Mouse (Mus musculus) forebrain, embryonic 10.5 days (tissue): ENCODE results near the gene Izumo2. TPM values are rescaled to one million over a fixed set of nuclear protein-coding genes. Genes with fewer than 3 reads are reported as not detected.

ENCODE experiments used
- DNase-seq: peaks from one replicate; pipeline ENCODE4 v3.0.0-alpha.2; 2017; ENCODE audit warnings: low spot score; ENCODE audit errors: extremely low spot score
- H3K27ac ChIP-seq: fragments of 300-500 bp; sonication (generic); 2 replicates; pipeline ENCODE4 v1.5.1; 2016; ENCODE audit warnings: mild to moderate bottlenecking
- H3K27me3 ChIP-seq: fragments of 300-500 bp; sonication (generic); 2 replicates; pipeline ENCODE4 v1.6.1; 2016; ENCODE audit warnings: mild to moderate bottlenecking; ENCODE audit not compliant: poor library complexity, severe bottlenecking
- H3K36me3 ChIP-seq: fragments of 300-500 bp; sonication (generic); replicated peaks from 2 replicates; pipeline ENCODE4 v1.6.1; 2016; ENCODE audit warnings: mild to moderate bottlenecking, moderate library complexity
- H3K4me1 ChIP-seq: fragments of 300-500 bp; sonication (generic); 2 replicates; pipeline ENCODE4 v1.6.1; 2016
- H3K4me3 ChIP-seq: fragments of 300-500 bp; sonication (generic); 2 replicates; pipeline ENCODE4 v1.5.1; 2016; ENCODE audit warnings: mild to moderate bottlenecking, moderate library complexity
- H3K9me3 ChIP-seq: fragments of 300-500 bp; sonication (generic); 2 replicates; pipeline ENCODE4 v1.6.1; 2016; ENCODE audit warnings: mild to moderate bottlenecking, moderate library complexity
- WGBS: fragments of 180-500 bp; shearing (Covaris S2); methylation state at CpG from one replicate; pipeline ENCODE4 v1.1.7; 2016; 5-methylcytosine and 5-hydroxymethylcytosine counted together
- polyA plus RNA-seq: library from polyadenylated mRNA; unstranded; fragments of >200 nt; fragmentation: Nextera tagmentation; extraction: Ambion mirVana; gene quantifications from 2 replicates; pipeline ENCODE4 v1.2.1, GENCODE M21; 2016

Izumo2 gene
- polyA plus RNA-seq: not detected in 2 replicates

DNA sequence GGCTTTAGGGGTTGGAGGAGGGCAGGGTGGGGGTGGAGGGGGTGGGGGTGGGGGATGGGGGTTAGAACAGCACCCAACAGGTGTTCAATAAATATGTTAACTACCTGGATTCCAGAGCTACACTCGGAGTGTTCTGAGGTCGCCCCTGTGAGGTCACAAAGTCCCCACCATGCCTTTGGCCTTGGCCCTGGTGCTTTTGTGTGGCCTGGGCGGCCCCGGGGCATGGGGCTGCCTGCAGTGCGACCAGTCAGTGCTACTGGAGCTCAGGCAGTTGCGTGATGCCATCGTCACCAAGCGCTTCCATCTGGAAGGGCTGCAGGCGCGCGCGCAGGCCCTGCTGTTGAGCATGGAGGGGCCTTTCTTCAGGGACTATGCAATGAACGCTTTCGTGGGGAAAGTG, at the start of gene Izumo2:
TSS of gene Izumo2 (plus strand) at position 169 of the 400 bp plus-strand sequence.
- no peaks in the 10 kb centered on the region for H3K27me3 ChIP-seq
- WGBS: 72% methylated on average over 14 of the region's 14 CpGs
- no peak for DNase-seq

DNA sequence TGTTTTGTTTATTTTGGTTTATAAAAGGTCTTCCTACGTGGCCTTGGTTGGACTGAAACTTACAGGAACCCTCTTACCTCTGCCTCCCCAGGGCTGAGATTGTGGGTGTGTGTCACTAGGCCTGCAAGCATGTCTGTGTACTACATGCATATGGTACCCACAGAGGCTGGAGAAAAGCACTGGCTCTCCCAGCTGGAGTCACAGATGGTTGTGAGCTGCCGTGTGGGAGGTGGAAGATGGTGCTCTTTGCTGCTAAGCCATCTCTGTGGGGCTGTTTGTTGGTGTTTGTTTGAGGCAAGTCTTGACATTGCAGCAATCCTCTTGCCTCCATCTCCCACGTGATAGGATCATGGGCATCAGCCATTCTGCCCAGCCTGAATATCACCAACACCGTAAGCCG, 47.3 kb upstream of the Izumo2 start:
- 82% methylated on average over 5 of the region's 5 CpGs for WGBS
- Histone ChIP-seq H3K4me1 (peaks cover 9% of the 10 kb centered on the region; the same call in 1 of the 2 replicates), H3K9me3 (peaks cover 2% of the 10 kb centered on the region; the same call in 1 of the 2 replicates), H3K4me3 (no peak overlapping the region), H3K36me3 (no peaks in the 10 kb centered on the region), H3K27me3 (0 out of 2 replicates have a peak, but pooled peaks cover 7% of the 10 kb centered on the region), H3K27ac (no peak overlapping the region)
- DNase-seq: no peak

More for the DNA sequence above, at the start of gene Izumo2:
- H3K36me3 ChIP-seq: no peaks in the 10 kb centered on the region
- no peaks in the 10 kb centered on the region for H3K4me1 ChIP-seq
- H3K9me3 ChIP-seq: peaks cover 2% of the 10 kb centered on the region; the same call in 1 of the 2 replicates
- no peak within 1 kb of the TSS for H3K4me3 ChIP-seq
- no peak within 1 kb of the TSS for H3K27ac ChIP-seq

DNA sequence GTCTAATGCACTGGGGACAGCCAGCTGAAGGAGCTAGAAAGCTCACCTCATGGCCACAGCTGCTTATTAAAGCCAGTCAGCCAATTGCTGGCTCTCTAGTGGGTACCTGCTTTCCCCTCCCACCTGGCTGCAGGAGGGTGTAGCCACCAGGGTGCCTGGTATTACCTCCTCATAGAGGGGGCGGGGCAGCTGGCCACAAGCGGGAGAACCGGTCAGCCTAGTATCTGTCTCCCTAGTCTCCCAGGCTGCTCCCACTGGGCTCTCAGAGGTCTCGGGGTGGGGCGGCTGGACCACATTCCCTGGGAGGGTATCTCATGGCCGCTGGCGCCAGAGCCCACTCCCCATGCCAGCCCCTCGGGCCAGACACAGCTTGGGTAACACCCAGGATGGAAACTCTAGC, 46.4 kb upstream of the Izumo2 start:
- H3K27ac ChIP-seq: peak overlapping the region; percentile 6; the same call in 1 of the 2 replicates
- 14% methylated on average over 8 of the region's 8 CpGs for WGBS
- H3K27me3 ChIP-seq: peaks cover 8% of the 10 kb centered on the region; the same call in 1 of the 2 replicates
- H3K36me3 ChIP-seq: no peaks in the 10 kb centered on the region
- DNase-seq: no peak
- peaks cover 5% of the 10 kb centered on the region; the same call in 1 of the 2 replicates for H3K9me3 ChIP-seq
- no peak overlapping the region for H3K4me3 ChIP-seq
- H3K4me1 ChIP-seq: peaks cover 9% of the 10 kb centered on the region; the same call in 1 of the 2 replicates

DNA sequence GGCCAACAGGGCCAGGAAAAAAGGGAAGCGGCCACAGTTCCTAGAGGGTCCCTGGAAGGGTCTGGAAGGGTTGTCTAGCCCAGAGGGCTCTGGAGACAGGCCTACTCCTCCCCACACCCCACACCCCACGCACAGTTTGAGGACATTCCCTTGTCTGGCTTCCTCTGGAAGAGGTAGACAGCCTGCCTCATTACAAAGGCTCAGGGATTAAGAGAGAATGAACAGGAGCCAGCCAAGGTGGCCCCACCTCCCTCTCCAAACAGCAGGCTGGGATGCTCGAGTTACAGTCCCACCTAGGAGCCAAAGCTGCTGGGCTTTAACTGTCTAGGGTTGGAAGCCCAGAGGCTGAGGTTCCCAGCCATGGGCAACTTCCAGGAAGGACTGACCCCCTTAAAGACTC, 46.0 kb upstream of the Izumo2 start:
- Histone ChIP-seq H3K27me3 (peaks cover 12% of the 10 kb centered on the region), H3K4me3 (no peak overlapping the region), H3K4me1 (peaks cover 9% of the 10 kb centered on the region; the same call in 1 of the 2 replicates), H3K9me3 (peaks cover 5% of the 10 kb centered on the region; the same call in 1 of the 2 replicates), H3K27ac (peak overlapping the region; percentile 6; the same call in 1 of the 2 replicates), H3K36me3 (no peaks in the 10 kb centered on the region)
- WGBS: 6% methylated on average over 3 of the region's 3 CpGs
- DNase-seq: no peak

DNA sequence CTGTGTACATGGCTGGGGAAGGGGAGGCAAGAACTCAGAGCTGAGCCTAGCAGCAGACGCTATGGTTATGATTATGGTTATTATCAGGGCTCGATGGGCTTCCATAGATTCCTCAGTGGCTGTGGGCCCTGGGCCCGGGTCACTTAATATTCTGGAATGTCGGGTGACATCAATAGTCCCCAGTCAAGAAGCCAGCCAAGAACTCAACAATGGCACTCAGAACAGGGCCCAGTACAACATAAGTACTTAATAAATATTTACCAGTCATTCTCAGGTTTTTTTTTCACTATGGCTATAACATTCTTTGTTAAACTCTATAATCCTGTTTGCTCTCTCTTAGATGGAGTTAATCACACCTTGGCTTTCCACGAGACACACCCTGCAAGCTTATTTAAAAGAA, 45.0 kb upstream of the Izumo2 start:
- Histone ChIP-seq H3K27me3 (peaks cover 22% of the 10 kb centered on the region), H3K4me3 (no peak overlapping the region), H3K4me1 (peaks cover 9% of the 10 kb centered on the region; the same call in 1 of the 2 replicates), H3K27ac (no peak overlapping the region), H3K9me3 (peaks cover 5% of the 10 kb centered on the region; the same call in 1 of the 2 replicates), H3K36me3 (no peaks in the 10 kb centered on the region)
- no peak for DNase-seq
- 88% methylated on average over 5 of the region's 5 CpGs for WGBS

DNA sequence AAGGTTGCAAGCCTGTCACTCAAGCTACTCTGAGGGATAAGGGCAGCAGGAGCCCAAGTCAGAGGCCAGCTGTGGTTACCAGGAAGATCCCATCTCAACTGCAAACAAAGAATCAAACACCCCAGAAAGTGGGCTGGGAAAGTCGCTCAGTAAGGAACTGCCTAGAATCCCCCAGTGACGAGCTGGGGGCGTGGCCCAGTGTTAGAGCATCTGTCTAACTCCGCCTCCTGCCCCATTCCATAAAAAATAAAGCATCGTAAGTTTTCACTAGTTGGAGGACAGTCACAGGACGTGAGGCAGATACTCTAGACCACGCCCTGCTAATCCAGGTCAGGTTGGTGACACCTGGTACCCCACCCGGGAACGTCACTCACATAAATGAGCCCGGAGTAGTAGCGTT, 43.8 kb upstream of the Izumo2 start:
- Histone ChIP-seq H3K4me3 (no peak overlapping the region), H3K36me3 (no peaks in the 10 kb centered on the region), H3K4me1 (peaks cover 12% of the 10 kb centered on the region; the same call in 1 of the 2 replicates), H3K27me3 (peaks cover 34% of the 10 kb centered on the region), H3K9me3 (peaks cover 5% of the 10 kb centered on the region; the same call in 1 of the 2 replicates), H3K27ac (no peak overlapping the region)
- DNase-seq: no peak
- 43% methylated on average over 11 of the region's 11 CpGs for WGBS

DNA sequence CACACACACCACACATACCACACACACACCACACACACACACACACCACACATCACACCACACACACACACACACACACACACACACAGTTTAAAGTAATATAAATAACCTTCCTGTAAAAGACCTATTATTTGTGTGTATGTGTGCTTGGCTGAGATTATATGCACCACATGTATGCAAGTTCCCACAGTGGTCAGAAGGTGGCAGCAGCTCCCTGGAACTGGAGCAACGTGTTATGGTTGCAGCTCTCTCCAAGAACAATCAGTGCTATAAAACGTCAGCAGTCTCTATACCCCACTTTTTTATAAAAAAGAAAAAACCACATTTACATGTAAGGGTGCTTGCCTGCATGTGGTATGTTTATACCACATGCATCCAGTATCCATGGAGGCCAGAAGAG, 42.1 kb upstream of the Izumo2 start:
- Histone ChIP-seq H3K9me3 (peaks cover 5% of the 10 kb centered on the region; the same call in 1 of the 2 replicates), H3K4me1 (peaks cover 25% of the 10 kb centered on the region), H3K36me3 (no peaks in the 10 kb centered on the region), H3K4me3 (no peak overlapping the region), H3K27ac (no peak overlapping the region), H3K27me3 (peaks cover 46% of the 10 kb centered on the region)
- WGBS: 77% methylated on average over 2 of the region's 2 CpGs
- no peak for DNase-seq

DNA sequence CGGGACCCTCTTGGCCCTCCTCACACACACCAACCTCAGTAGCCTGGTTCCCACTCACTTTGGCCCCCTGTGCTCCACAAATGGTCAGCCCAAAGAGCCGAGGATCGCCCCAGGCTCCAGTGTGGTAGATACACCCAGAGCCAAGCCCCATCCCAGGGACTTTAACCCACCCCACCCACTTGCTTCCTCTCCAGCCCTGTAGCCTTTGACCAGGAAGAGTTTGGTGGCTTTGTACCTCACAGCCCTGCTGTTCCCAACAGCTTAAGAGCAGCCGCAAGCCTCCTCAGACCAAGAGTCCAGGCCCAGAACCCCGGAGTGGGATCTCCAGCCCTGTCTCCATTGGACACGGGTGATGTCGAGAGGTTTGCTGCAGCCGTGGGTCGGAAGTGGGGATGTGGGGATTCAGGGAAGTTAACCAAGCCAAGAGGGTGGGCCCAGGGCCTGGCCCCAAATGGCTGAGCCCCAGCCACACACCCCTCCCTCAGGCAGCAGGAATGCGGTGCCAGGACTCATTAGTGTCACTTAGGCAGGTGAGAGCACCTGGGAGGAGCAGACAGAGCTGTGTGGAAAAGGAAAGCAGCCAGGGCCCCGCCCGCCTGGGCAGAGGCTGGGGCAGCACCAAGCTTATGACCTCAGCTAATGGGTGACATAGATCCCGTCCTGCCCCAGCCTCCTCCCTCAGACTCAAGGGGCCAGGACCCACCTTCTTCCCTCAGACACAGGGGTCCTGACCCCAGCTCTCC, 40.4 kb upstream of the Izumo2 start:
- H3K4me3 ChIP-seq: no peak overlapping the region
- peaks cover 5% of the 10 kb centered on the region; the same call in 1 of the 2 replicates for H3K9me3 ChIP-seq
- no peak overlapping the region for H3K27ac ChIP-seq
- 65% methylated on average over 13 of the region's 13 CpGs for WGBS
- peaks cover 62% of the 10 kb centered on the region for H3K27me3 ChIP-seq
- no peak for DNase-seq
- H3K36me3 ChIP-seq: no peaks in the 10 kb centered on the region
- peaks cover 27% of the 10 kb centered on the region for H3K4me1 ChIP-seq

DNA sequence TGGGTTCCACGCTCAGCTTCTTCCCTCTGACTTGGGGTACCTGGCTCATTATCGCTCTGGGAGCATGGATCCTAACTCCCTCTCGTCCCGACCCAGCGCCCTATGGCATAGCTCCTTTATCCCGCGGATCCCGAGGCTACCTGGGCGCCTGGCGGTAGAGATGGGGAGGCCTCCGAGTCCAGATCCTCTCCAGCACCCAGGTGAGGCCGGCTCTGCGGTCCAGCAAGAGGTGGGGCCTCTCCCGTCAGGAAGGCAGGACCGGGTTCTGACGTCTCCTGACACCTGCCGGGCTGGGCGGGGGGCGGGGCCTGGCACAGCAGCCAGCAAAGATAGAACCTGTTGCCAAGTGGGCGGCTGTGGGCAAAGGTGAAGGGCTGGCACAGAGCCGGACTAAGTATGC, 39.4 kb upstream of the Izumo2 start:
- peaks cover 5% of the 10 kb centered on the region; the same call in 1 of the 2 replicates for H3K9me3 ChIP-seq
- H3K4me3 ChIP-seq: no peak overlapping the region
- H3K27ac ChIP-seq: no peak overlapping the region
- peaks cover 27% of the 10 kb centered on the region for H3K4me1 ChIP-seq
- no peaks in the 10 kb centered on the region for H3K36me3 ChIP-seq
- H3K27me3 ChIP-seq: peaks cover 66% of the 10 kb centered on the region
- DNase-seq: no peak
- 16% methylated on average over 21 of the region's 21 CpGs for WGBS

DNA sequence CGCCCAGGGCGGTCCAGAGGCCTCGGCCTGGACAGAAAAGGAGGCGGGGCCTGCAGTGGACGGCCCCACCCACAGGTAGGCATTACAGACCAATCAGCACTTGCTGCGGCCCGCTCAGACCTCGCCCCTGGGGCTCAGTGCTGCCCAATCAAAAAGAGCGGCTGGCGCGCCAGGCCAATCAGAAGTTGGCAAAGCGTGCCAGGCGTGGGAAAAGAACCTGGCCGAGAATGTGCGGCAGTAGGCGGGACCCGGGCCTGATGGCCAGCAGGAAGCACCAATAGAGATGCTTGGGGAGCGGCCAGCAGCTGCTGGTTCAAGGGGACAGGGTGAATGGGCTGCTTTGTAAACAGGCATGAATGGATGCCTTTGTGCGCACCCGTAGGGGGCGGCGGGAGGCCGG, 37.7 kb upstream of the Izumo2 start, which contains the start of gene Myh14:
TSS of gene Myh14 (minus strand) at position 41 of the 400 bp plus-strand sequence.
- peak; percentile 93 for DNase-seq
- H3K9me3 ChIP-seq: peaks cover 5% of the 10 kb centered on the region; the same call in 1 of the 2 replicates
- H3K4me3 ChIP-seq: peak within 1 kb of the TSS; percentile 48
- under 1% methylated on average over 23 of the region's 23 CpGs for WGBS
- H3K27ac ChIP-seq: peak within 1 kb of the TSS; percentile 74
- peaks cover 59% of the 10 kb centered on the region for H3K27me3 ChIP-seq
- H3K36me3 ChIP-seq: no peaks in the 10 kb centered on the region
- peaks cover 27% of the 10 kb centered on the region for H3K4me1 ChIP-seq

DNA sequence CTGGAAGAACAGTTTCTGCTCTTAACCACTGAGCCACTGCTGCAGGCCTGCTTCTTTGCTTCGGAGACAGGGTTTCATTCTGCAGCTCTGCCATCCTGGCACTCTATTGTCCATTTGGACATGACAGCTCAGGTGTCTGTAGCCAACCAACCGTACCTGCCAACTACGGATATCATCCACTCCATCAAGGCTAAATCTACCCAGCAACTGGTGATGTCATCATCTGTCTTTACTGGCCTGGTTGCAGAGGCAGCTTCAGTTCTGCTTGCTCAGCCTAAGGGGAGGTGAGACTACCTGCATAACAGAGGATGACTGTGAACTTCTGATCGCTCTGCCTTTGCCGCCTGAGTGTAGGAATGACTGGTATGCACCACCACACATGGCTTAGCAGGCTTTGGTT, 36.3 kb upstream of the Izumo2 start:
- H3K9me3 ChIP-seq: no peaks in the 10 kb centered on the region; the same call in 1 of the 2 replicates
- no peak overlapping the region for H3K4me3 ChIP-seq
- DNase-seq: no peak
- H3K36me3 ChIP-seq: no peaks in the 10 kb centered on the region
- WGBS: 79% methylated on average over 5 of the region's 5 CpGs
- no peak overlapping the region for H3K27ac ChIP-seq
- H3K27me3 ChIP-seq: peaks cover 58% of the 10 kb centered on the region
- peaks cover 27% of the 10 kb centered on the region for H3K4me1 ChIP-seq

DNA sequence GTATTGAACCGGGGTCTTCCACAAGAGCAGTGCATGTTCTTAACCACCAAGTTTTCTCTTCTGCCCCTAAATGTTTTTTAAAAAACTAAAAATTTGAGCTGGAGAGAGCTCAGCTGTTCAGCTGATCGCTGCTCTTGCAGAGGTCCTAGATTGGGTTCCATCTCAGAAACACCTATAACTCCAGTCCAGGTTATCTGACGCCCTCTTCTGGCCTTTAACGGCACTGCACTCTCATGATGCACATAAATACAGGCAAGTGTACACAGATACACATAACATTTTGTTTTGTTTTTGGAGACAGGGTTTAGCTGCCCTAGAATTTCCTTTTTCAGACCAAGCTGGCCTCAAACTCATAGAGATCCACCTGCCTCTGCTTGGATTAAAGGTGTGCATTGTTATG, 34.0 kb upstream of the Izumo2 start:
- H3K27ac ChIP-seq: no peak overlapping the region
- H3K27me3 ChIP-seq: peaks cover 35% of the 10 kb centered on the region
- peaks cover 24% of the 10 kb centered on the region for H3K4me1 ChIP-seq
- no peak overlapping the region for H3K4me3 ChIP-seq
- no peaks in the 10 kb centered on the region; the same call in 1 of the 2 replicates for H3K9me3 ChIP-seq
- WGBS: 76% methylated on average over 4 of the region's 4 CpGs
- no peak for DNase-seq
- no peaks in the 10 kb centered on the region for H3K36me3 ChIP-seq

DNA sequence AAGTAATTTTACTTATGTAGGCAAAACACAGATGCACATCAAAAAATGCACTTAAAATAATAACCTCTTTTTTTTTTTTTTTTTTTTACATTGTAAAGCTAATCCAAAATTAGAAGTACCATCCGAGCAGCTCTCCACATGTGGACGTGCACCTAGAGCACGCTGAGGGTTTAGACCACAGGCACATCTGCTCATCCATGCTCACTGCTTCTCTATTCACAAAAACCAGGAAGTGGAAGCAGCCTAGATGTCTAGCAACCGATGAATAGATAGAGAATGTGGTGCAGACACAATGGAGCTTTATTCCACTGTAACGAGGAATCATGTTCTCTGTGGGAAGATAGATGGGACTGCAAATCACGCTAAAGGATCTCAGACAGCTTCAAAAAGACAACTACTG, 33.4 kb upstream of the Izumo2 start:
- peaks cover 29% of the 10 kb centered on the region for H3K27me3 ChIP-seq
- H3K4me1 ChIP-seq: peaks cover 24% of the 10 kb centered on the region
- H3K36me3 ChIP-seq: no peaks in the 10 kb centered on the region
- no peak overlapping the region for H3K27ac ChIP-seq
- H3K4me3 ChIP-seq: no peak overlapping the region
- H3K9me3 ChIP-seq: no peaks in the 10 kb centered on the region; the same call in 1 of the 2 replicates
- 73% methylated on average over 6 of the region's 6 CpGs for WGBS
- no peak for DNase-seq
